Mouse (Mus musculus) neural tube, embryonic 11.5 days (tissue): ENCODE measurements at regions not wholly inside any gene's neighbourhood (a gene's known extent, or its start where the extent isn't known, plus 50 kb on each side); places are given as distances from the start of the nearest gene placed in this dataset.

Experiments
- ATAC-seq: fragments of 200-750 bp; cut with Nextera tagmentation; 2 replicates; pipeline ENCODE4 v1.8.0; 2017; ENCODE audit warnings: moderate number of reproducible peaks, mild to moderate bottlenecking, moderate TSS enrichment, moderate library complexity; ENCODE audit not compliant: insufficient read depth, low FRiP score, low TSS enrichment
- DNase-seq: peaks from one replicate; pipeline ENCODE4 v3.0.0-alpha.2; 2015; ENCODE audit warnings: low spot score
- H3K27ac ChIP-seq: fragments of 300-500 bp; sonication (generic); 2 replicates; pipeline ENCODE4 v1.5.1; 2014; ENCODE audit warnings: low read depth, mild to moderate bottlenecking, low read length
- H3K27me3 ChIP-seq: fragments of 300-500 bp; sonication (generic); 2 replicates; pipeline ENCODE4 v1.6.1; 2014; ENCODE audit warnings: mild to moderate bottlenecking, low read length, mixed read lengths; ENCODE audit not compliant: control insufficient read depth, insufficient read depth
- H3K36me3 ChIP-seq: fragments of 300-500 bp; sonication (generic); 2 replicates; pipeline ENCODE4 v1.6.1; 2014; ENCODE audit warnings: mild to moderate bottlenecking, low read length, moderate library complexity, mixed read lengths; ENCODE audit not compliant: control insufficient read depth, insufficient read depth
- H3K4me1 ChIP-seq: fragments of 300-500 bp; sonication (generic); 2 replicates; pipeline ENCODE4 v1.6.1; 2014; ENCODE audit warnings: low read length, mixed read lengths; ENCODE audit not compliant: control insufficient read depth, insufficient read depth
- H3K4me2 ChIP-seq: fragments of 300-500 bp; sonication (generic); 2 replicates; pipeline ENCODE4 v1.6.1; 2014; ENCODE audit warnings: low read depth, mild to moderate bottlenecking, moderate library complexity
- H3K4me3 ChIP-seq: fragments of 300-500 bp; sonication (generic); 2 replicates; pipeline ENCODE4 v1.5.1; 2014; ENCODE audit warnings: low read depth, low read length
- H3K9ac ChIP-seq: fragments of 300-500 bp; sonication (generic); 2 replicates; pipeline ENCODE4 v1.6.1; 2014; ENCODE audit warnings: mild to moderate bottlenecking, low read length
- H3K9me3 ChIP-seq: fragments of 300-500 bp; sonication (generic); 2 replicates; pipeline ENCODE4 v1.6.1; 2016; ENCODE audit warnings: low read length; ENCODE audit not compliant: control insufficient read depth
- WGBS: fragments of 180-500 bp; shearing (Covaris S2); extraction: QIAGEN DNeasy Blood & Tissue Kit; methylation state at CpG from one replicate; pipeline ENCODE4 v1.1.7; 2014; 5-methylcytosine and 5-hydroxymethylcytosine counted together

GRCm38 (mm10) chr2:61346012-61346760, 232.2 kb upstream of the Tank start:
- Histone ChIP-seq H3K4me3 (no peak overlapping the region), H3K27me3 (no peaks in the 10 kb centered on the region), H3K27ac (no peak overlapping the region), H3K4me1 (no peaks in the 10 kb centered on the region), H3K9me3 (no peaks in the 10 kb centered on the region), H3K4me2 (no peak overlapping the region), H3K9ac (no peak overlapping the region), H3K36me3 (no peaks in the 10 kb centered on the region)
- no peak for ATAC-seq
- WGBS, result 65% methylated on average over 8 of the region's 8 CpGs
- DNase-seq, result no peak

DNA sequence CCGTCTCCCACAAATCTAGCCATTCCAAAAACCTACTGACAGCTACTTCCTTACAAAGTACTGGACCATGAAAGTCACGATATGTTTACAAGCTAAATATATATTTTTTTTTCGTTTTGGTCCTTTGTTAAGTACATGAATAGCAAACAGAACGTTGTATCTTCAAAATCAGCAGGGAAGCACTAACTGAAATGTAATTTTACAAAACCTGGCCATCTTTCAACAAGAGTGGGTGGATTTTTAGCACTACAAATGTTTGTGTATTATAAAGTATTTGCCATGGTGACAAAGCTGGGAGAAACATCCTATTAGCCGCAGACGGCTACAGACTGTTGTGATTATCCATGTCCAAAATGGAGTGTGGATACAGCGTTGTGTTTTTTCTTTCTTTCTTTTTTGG, 233.1 kb upstream of the Tank start:
- Histone ChIP-seq H3K27ac (no peak overlapping the region), H3K36me3 (no peaks in the 10 kb centered on the region), H3K27me3 (no peaks in the 10 kb centered on the region), H3K9ac (no peak overlapping the region), H3K4me3 (no peak overlapping the region), H3K4me1 (no peaks in the 10 kb centered on the region), H3K4me2 (no peak overlapping the region), H3K9me3 (no peaks in the 10 kb centered on the region)
- ATAC-seq (no peak), DNase-seq (no peak)
- WGBS, result 88% methylated on average over 7 of the region's 7 CpGs

DNA sequence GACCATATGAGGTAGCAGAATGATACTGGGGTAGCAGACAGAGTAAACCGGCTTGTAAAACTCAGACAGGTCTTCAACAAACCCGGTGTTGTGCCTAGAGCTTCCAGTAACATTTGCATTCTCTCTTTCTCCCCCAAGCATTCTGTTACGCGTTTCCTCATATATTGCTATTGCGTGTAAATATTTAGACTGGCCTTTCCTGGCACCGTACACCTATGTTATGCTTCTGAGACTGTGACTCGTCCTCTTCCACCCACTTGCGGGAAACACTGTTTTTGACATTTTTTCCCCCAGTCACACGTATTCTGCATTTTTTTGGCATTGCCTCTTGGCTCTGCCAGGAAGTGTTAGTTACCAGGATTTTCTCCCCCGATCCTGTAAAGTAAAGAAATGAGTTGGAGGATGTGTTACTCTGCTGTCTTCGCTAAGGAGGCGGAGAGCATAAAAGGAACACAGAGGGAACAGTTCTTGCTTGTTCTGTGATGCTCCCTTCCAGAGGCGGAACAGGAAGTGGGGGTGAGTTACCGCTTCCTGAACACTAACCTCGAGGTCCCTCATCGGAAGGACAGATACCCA, 233.7 kb upstream of the Tank start:
- WGBS, result 89% methylated on average over 16 of the region's 16 CpGs

DNA sequence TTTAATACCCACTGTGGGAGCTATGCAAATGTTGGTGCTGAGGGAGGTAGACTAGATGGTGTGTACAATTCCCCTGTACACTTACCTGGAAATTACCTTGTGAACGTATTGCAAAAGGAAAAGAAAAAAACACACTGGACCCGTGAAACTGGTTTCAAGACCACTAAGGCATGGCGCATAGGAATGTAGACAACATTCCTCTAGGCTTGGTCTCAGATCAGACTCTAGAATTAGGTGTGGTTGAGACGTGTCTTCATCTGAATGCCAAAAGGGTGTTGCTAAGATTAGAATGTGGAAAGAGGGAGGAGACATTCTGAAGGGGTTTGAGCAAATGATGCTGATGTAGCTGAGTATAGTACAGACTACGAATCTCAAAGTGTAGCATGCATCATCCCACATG, 237.1 kb upstream of the Tank start:
- Histone ChIP-seq H3K36me3 (no peaks in the 10 kb centered on the region), H3K4me3 (no peak overlapping the region), H3K27me3 (no peaks in the 10 kb centered on the region), H3K27ac (no peak overlapping the region), H3K9me3 (no peaks in the 10 kb centered on the region), H3K4me2 (no peak overlapping the region), H3K4me1 (no peaks in the 10 kb centered on the region), H3K9ac (no peak overlapping the region)
- WGBS, result 89% methylated on average over 5 of the region's 5 CpGs
- ATAC-seq (no peak), DNase-seq (no peak)

More for the DNA sequence above, 233.7 kb upstream of the Tank start:
- ATAC-seq (no peak), DNase-seq (no peak)
- Histone ChIP-seq H3K9ac (no peak overlapping the region), H3K36me3 (no peaks in the 10 kb centered on the region), H3K4me3 (no peak overlapping the region), H3K27me3 (no peaks in the 10 kb centered on the region), H3K4me1 (no peaks in the 10 kb centered on the region), H3K9me3 (no peaks in the 10 kb centered on the region), H3K4me2 (no peak overlapping the region), H3K27ac (no peak overlapping the region)

GRCm38 (mm10) chr2:61319226-61319625, 259.2 kb upstream of the Tank start:
- Histone ChIP-seq H3K9me3 (no peaks in the 10 kb centered on the region), H3K27me3 (no peaks in the 10 kb centered on the region)
- 90% methylated on average over 4 of the region's 4 CpGs for WGBS

DNA sequence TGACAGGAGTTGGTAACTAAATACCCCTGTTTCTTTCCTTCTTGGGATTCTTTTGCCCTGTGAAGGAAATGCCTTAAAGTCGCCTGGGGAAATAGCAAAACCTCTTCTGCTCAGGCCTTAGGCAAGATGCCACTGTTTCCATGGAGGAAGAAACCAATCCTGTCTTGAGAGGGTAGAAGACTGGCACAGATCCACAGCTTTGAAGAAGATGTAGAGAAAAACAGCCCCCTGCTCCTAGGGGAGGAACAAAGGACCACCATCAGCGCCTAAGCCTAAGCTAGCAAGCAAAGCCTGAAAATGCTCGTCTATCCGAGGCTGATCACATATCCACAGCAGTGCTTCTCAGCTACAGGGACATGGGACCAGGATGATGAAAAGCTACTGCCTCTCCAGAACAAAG, 268.0 kb upstream of the Tank start:
- Histone ChIP-seq H3K27me3 (no peaks in the 10 kb centered on the region), H3K4me3 (no peak overlapping the region), H3K9me3 (no peaks in the 10 kb centered on the region), H3K4me2 (no peak overlapping the region), H3K27ac (no peak overlapping the region), H3K4me1 (no peaks in the 10 kb centered on the region), H3K9ac (no peak overlapping the region), H3K36me3 (no peaks in the 10 kb centered on the region)
- no peak for DNase-seq
- WGBS, result 85% methylated on average over 4 of the region's 4 CpGs
- ATAC-seq, result no peak

More at GRCm38 (mm10) chr2:61319226-61319625, 259.2 kb upstream of the Tank start:
- Histone ChIP-seq H3K4me2 (no peak overlapping the region), H3K4me3 (no peak overlapping the region), H3K27ac (no peak overlapping the region), H3K9ac (no peak overlapping the region), H3K36me3 (no peaks in the 10 kb centered on the region), H3K4me1 (no peaks in the 10 kb centered on the region)
- DNase-seq (no peak), ATAC-seq (no peak)

GRCm38 (mm10) chr2:61309219-61309618, 269.2 kb upstream of the Tank start:
- no peak overlapping the region for H3K9ac ChIP-seq
- H3K9me3 ChIP-seq, result no peaks in the 10 kb centered on the region
- no peak overlapping the region for H3K4me3 ChIP-seq
- DNase-seq, result no peak
- no peaks in the 10 kb centered on the region for H3K36me3 ChIP-seq
- no peak overlapping the region for H3K27ac ChIP-seq
- 96% methylated on average over 2 of the region's 2 CpGs for WGBS
- no peak for ATAC-seq
- H3K27me3 ChIP-seq, result no peaks in the 10 kb centered on the region
- H3K4me1 ChIP-seq, result no peaks in the 10 kb centered on the region
- no peak overlapping the region for H3K4me2 ChIP-seq

GRCm38 (mm10) chr2:61297135-61297534, 281.2 kb upstream of the Tank start:
- H3K9ac ChIP-seq, result no peak overlapping the region
- no peak overlapping the region for H3K4me2 ChIP-seq
- H3K27ac ChIP-seq, result no peak overlapping the region
- DNase-seq, result no peak
- no peaks in the 10 kb centered on the region for H3K4me1 ChIP-seq
- H3K4me3 ChIP-seq, result no peak overlapping the region
- no peak for ATAC-seq
- H3K36me3 ChIP-seq, result no peaks in the 10 kb centered on the region
- 78% methylated on average over 5 of the region's 5 CpGs for WGBS
- H3K27me3 ChIP-seq, result no peaks in the 10 kb centered on the region
- no peaks in the 10 kb centered on the region for H3K9me3 ChIP-seq

- no peak overlapping the region for H3K4me2 ChIP-seq
- no peaks in the 10 kb centered on the region for H3K4me1 ChIP-seq
- WGBS, result 85% methylated on average over 6 of the region's 6 CpGs
- DNase-seq (no peak), ATAC-seq (no peak)
- H3K27ac ChIP-seq, result no peak overlapping the region
- H3K36me3 ChIP-seq, result no peaks in the 10 kb centered on the region
- H3K4me3 ChIP-seq, result no peak overlapping the region
- H3K27me3 ChIP-seq, result no peaks in the 10 kb centered on the region
- no peak overlapping the region for H3K9ac ChIP-seq
- no peaks in the 10 kb centered on the region for H3K9me3 ChIP-seq
Observed at GRCm38 (mm10) chr2:61296606-61297005, 281.8 kb upstream of the Tank start.
